Comparison of ENCODE assay signal across 28 mouse cellular contexts in the genomic region with DNA sequence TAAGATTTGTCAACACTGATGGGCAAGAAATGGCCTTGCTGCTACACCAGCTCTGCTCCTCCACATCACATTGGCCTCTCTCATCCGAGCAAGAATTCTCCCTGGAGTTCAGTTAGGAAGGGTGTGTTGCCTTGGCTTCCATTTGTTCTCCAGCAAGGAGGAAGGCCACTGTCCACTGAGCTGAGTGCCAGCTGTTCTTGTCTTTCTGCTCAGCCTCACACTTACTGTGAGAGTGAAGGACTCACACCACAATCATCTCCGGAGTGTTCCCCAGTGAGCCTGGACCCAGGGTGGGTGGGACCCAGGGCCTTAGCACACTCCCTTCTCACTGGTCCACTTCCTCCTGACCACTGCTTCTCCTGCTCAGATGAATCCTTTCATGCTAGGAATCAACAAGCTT. TPM values are rescaled to one million over a fixed set of nuclear protein-coding genes. Genes with fewer than 3 reads are reported as not detected.
DNase-seq lines count a peak whose midpoint lies in the region; ATAC-seq and TF ChIP-seq lines count a peak whose summit lies in the region.
"Had no signal": no experiment of that assay in that cellular context is flagged by ENCODE, and none has a peak within 500 bp of the region (broad histone marks: within the 10 kb centered on the region; RNA-seq: fewer than 3 reads in every experiment).

No protein-coding gene starts in this region.

- H3K79me3 ChIP-seq in C2C12 (ENCODE audit: low read depth), result peaks cover 1% of the 10 kb centered on the region

- H3ac ChIP-seq in C2C12 (ENCODE audit: control insufficient read depth, insufficient read length, low read depth) (no peak overlapping the region), myocyte (ENCODE audit: control insufficient read depth, insufficient read length) (no peak overlapping the region)

- peaks cover 4% of the 10 kb centered on the region for H3K79me2 ChIP-seq in C2C12 (ENCODE audit: control insufficient read depth, insufficient read depth)
- peaks cover 6% of the 10 kb centered on the region for H3K79me2 ChIP-seq in myocyte (ENCODE audit: control insufficient read depth, insufficient read depth)

- no peak for ATAC-seq in erythroblast, adult 5-6 weeks (replicated peaks; ENCODE audit: low FRiP score, poor library complexity, severe bottlenecking)
- ATAC-seq: activated CD4-positive, CD25-positive, alpha-beta regulatory T cell, adult 4 months; CD4-positive, CD25-positive, alpha-beta regulatory T cell, adult 4 months; forebrain, embryonic 14.5 days; forebrain, embryonic 16.5 days; Patski had no signal

- no peak for TF ChIP-seq CTCF in C2C12 (IDR thresholded peaks at IDR 0.05; ENCODE audit: control insufficient read depth, insufficient read depth, insufficient read length)

- H3K4me3 ChIP-seq in C2C12 (ENCODE audit: insufficient read depth, poor library complexity, severe bottlenecking) (no peak overlapping the region), myocyte (no peak overlapping the region)
- H3K4me3 ChIP-seq: embryonic facial prominence, embryonic 10.5 days; embryonic facial prominence, embryonic 12.5 days; erythroblast, embryonic 14.5 days; forebrain, embryonic 10.5 days; forebrain, embryonic 12.5 days had no signal

- TF ChIP-seq POLR2A in myocyte (IDR thresholded peaks at IDR 0.05; ENCODE audit: insufficient read length, low read depth), result no peak

- DNase-seq in heart, adult 11 months, result peak; percentile 91
- no peak for DNase-seq in heart, adult 18-20 months
- DNase-seq: adrenal gland, adult 8-10 months; adrenal gland, postnatal 14 days; adrenal gland, postnatal 36 days; cerebellum, adult 11-12 months; cerebellum, adult 2 months; cerebellum, adult 9-10 months; cerebellum, postnatal 10 days; cerebellum, postnatal 25 days had no signal

- no peak overlapping the region for H3K4me2 ChIP-seq in myocyte (ENCODE audit: low read depth)
- H3K4me2 ChIP-seq: embryonic facial prominence, embryonic 12.5 days; forebrain, embryonic 12.5 days had no signal

- H3K27me3 ChIP-seq in C2C12 (ENCODE audit: control insufficient read depth, insufficient read depth, insufficient read length) (no peaks in the 10 kb centered on the region), myocyte (ENCODE audit: control insufficient read depth, insufficient read depth, insufficient read length) (no peaks in the 10 kb centered on the region)
- H3K27me3 ChIP-seq: CH12.LX; embryonic facial prominence, embryonic 12.5 days; forebrain, embryonic 12.5 days; Patski had no signal

- H3K36me3 ChIP-seq in C2C12 (ENCODE audit: control insufficient read depth, insufficient read depth), result no peaks in the 10 kb centered on the region
- H3K36me3 ChIP-seq in myocyte (ENCODE audit: control insufficient read depth, insufficient read depth), result no peaks in the 10 kb centered on the region
- H3K36me3 ChIP-seq: embryonic facial prominence, embryonic 12.5 days; forebrain, embryonic 10.5 days; forebrain, embryonic 12.5 days; G1E had no signal

TF ChIP-seq in C2C12, 6 proteins besides CTCF, POLR2A, EP300 and RAD21:
- TF ChIP-seq MAX (IDR thresholded peaks at IDR 0.05), result no peak
- peak; percentile 93 for TF ChIP-seq MYOD1 (IDR thresholded peaks at IDR 0.05; ENCODE audit: control insufficient read depth, insufficient read length, low read depth)

TF ChIP-seq in myocyte, 11 proteins besides CTCF, POLR2A, EP300 and RAD21:
- TF ChIP-seq POLR2AphosphoS2 (IDR thresholded peaks at IDR 0.05; ENCODE audit: insufficient read length, low read depth) (no peak), MYOG (IDR thresholded peaks at IDR 0.05; ENCODE audit: control insufficient read depth in 1 of 3, insufficient read depth in 1 of 3, insufficient read length in 2 of 3, low read depth in 2 of 3) (peak in 1 of 3 experiments; percentile 64), SRF (IDR thresholded peaks at IDR 0.05; ENCODE audit: control insufficient read depth, insufficient read length, low read depth) (no peak), TCF12 (IDR thresholded peaks at IDR 0.05; ENCODE audit: insufficient read depth, poor library complexity, severe bottlenecking) (no peak), TCF3 (IDR thresholded peaks at IDR 0.05; ENCODE audit: insufficient read length, low read depth) (no peak), USF1 (IDR thresholded peaks at IDR 0.05; ENCODE audit: low read depth) (no peak), REST (IDR thresholded peaks at IDR 0.05; ENCODE audit: insufficient read depth, insufficient read length) (no peak), CEBPB (IDR thresholded peaks at IDR 0.05; ENCODE audit: insufficient read depth, poor library complexity, severe bottlenecking) (no peak), MYOD1 (IDR thresholded peaks at IDR 0.05; ENCODE audit: control insufficient read depth in 1 of 3, insufficient read length in 2 of 3, low read depth in 2 of 3) (peak in 2 of 3 experiments; percentile 94 to 95), E2F4 (IDR thresholded peaks at IDR 0.05; ENCODE audit: insufficient read depth) (no peak), MAX (IDR thresholded peaks at IDR 0.05; ENCODE audit: low read depth) (no peak)

RNA-seq across cellular contexts. Expression of a gene that starts 8.7 kb away (rescaled TPM):
- 1 to 10 TPM; 6.5 to 7.6 TPM for total RNA-seq in heart, adult 18-20 months (2021)
- polyA plus RNA-seq in C2C12 (2012; fragmentation: generic; extraction: Trizol) (12.5 TPM), myocyte (2012; fragmentation: generic; extraction: Trizol) (8.6 TPM)
- not detected in 2 replicates for total RNA-seq in erythroblast, adult 5-6 weeks (2015; ENCODE audit: low replicate concordance)
- not detected in 2 replicates for total RNA-seq in erythroblast, adult 5-6 weeks (2017; ENCODE audit: low replicate concordance)
- polyA plus RNA-seq: CD4-positive, CD25-positive, alpha-beta regulatory T cell, adult 4 months; erythroblast, embryonic 14.5 days; G1E had no signal

RNA-seq across cellular contexts. Expression of a gene that starts 23.8 kb away (rescaled TPM):
- total RNA-seq in heart, adult 18-20 months (2021), result not detected
- polyA plus RNA-seq in C2C12 (2012; fragmentation: generic; extraction: Trizol) (not detected), myocyte (2012; fragmentation: generic; extraction: Trizol) (not detected)
- total RNA-seq in erythroblast, adult 5-6 weeks (2015; ENCODE audit: low replicate concordance), result not detected in 2 replicates
- total RNA-seq in erythroblast, adult 5-6 weeks (2017; ENCODE audit: low replicate concordance), result not detected in 2 replicates
- total RNA-seq: adrenal gland, adult 18-20 months; adrenal gland, adult 8-10 months; adrenal gland, postnatal 14 days; adrenal gland, postnatal 36 days; CH12.LX; G1E had no signal
- polyA plus RNA-seq: activated CD4-positive, CD25-positive, alpha-beta regulatory T cell, adult 4 months; CD4-positive, CD25-positive, alpha-beta regulatory T cell, adult 4 months; embryonic facial prominence, embryonic 10.5 days; embryonic facial prominence, embryonic 12.5 days; embryonic facial prominence, embryonic 14.5 days; erythroblast, embryonic 14.5 days; forebrain, embryonic 10.5 days; forebrain, embryonic 12.5 days; forebrain, embryonic 14.5 days; forebrain, embryonic 16.5 days; G1E; Patski had no signal

RNA-seq across cellular contexts. Expression of a gene that starts 46.2 kb away (rescaled TPM):
- not detected for total RNA-seq in heart, adult 18-20 months (2021)
- polyA plus RNA-seq in C2C12 (2012; fragmentation: generic; extraction: Trizol) (not detected), myocyte (2012; fragmentation: generic; extraction: Trizol) (not detected)
- not detected in 2 replicates for total RNA-seq in erythroblast, adult 5-6 weeks (2015; ENCODE audit: low replicate concordance)
- not detected in 2 replicates for total RNA-seq in erythroblast, adult 5-6 weeks (2017; ENCODE audit: low replicate concordance)
- total RNA-seq: adrenal gland, adult 18-20 months; adrenal gland, adult 8-10 months; adrenal gland, postnatal 14 days; adrenal gland, postnatal 36 days; CH12.LX; G1E had no signal
- polyA plus RNA-seq: activated CD4-positive, CD25-positive, alpha-beta regulatory T cell, adult 4 months; CD4-positive, CD25-positive, alpha-beta regulatory T cell, adult 4 months; cerebellum, adult 2 months; cortical plate, adult 2 months; embryonic facial prominence, embryonic 10.5 days; embryonic facial prominence, embryonic 12.5 days; embryonic facial prominence, embryonic 14.5 days; erythroblast, embryonic 14.5 days; forebrain, embryonic 10.5 days; forebrain, embryonic 12.5 days; forebrain, embryonic 14.5 days; forebrain, embryonic 16.5 days; G1E; Patski had no signal

Comparison
In these comparisons a context has a peak if more than half of its experiments do, and no peak if none do; other contexts are left out.
1. RNA of a gene that starts 8.7 kb away (total RNA-seq): 6.5 to 7.6 TPM in heart, adult 18-20 months; not detected in erythroblast, adult 5-6 weeks; every median in the first group is over 4 times any median in the second.